Mouse (Mus musculus): ENCODE results near the gene Prrt2.

Prrt2 gene

GRCm38 (mm10) chr7:127003620-127004019 is 17.4 kb downstream of the Prrt2 start:
- DNase-seq (ENCODE audit: low read depth, low spot score), result no peak

- no peak for DNase-seq (ENCODE audit: low read depth, low spot score)
Observed at GRCm38 (mm10) chr7:126999568-126999967, 21.4 kb downstream of the Prrt2 start.

GRCm38 (mm10) chr7:126996449-126996848 is 24.6 kb downstream of the Prrt2 start:
- no peak for DNase-seq (ENCODE audit: low read depth, low spot score)

- no peak for DNase-seq (ENCODE audit: low read depth, low spot score)
Observed at GRCm38 (mm10) chr7:126988816-126989215, 32.2 kb downstream of the Prrt2 start.

GRCm38 (mm10) chr7:126986319-126986718 is 34.7 kb downstream of the Prrt2 start:
- no peak for DNase-seq (ENCODE audit: low read depth, low spot score)

GRCm38 (mm10) chr7:126984667-126985444 is 36.2 kb downstream of the Prrt2 start:
- no peak for DNase-seq (ENCODE audit: low read depth, low spot score)

GRCm38 (mm10) chr7:126983113-126983512 is 37.9 kb downstream of the Prrt2 start:
- no peak for DNase-seq (ENCODE audit: low read depth, low spot score)

- no peak for DNase-seq (ENCODE audit: low read depth, low spot score)
Observed at GRCm38 (mm10) chr7:126982054-126982453, 39.0 kb downstream of the Prrt2 start.

- no peak for DNase-seq (ENCODE audit: low read depth, low spot score)
Observed at GRCm38 (mm10) chr7:126981601-126982000, 39.4 kb downstream of the Prrt2 start.

- DNase-seq (ENCODE audit: low read depth, low spot score), result no peak
Observed at GRCm38 (mm10) chr7:126978841-126979240, 42.2 kb downstream of the Prrt2 start.

- no peak for DNase-seq (ENCODE audit: low read depth, low spot score)
Observed at GRCm38 (mm10) chr7:126976878-126977459, 44.0 kb downstream of the Prrt2 start.

GRCm38 (mm10) chr7:126975950-126976866 is 44.8 kb downstream of the Prrt2 start, which contains the start of gene Cdiptos:
Gene Cdiptos (minus strand): TSS chr7:126976098.
- DNase-seq (ENCODE audit: low read depth, low spot score), result peak; percentile 90

GRCm38 (mm10) chr7:126975893-126975949 is 45.3 kb downstream of the Prrt2 start, which contains the start of gene Cdipt:
Gene Cdipt (plus strand): TSS chr7:126975914.
- no peak for DNase-seq (ENCODE audit: low read depth, low spot score)

- DNase-seq (ENCODE audit: low read depth, low spot score), result no peak
Observed at GRCm38 (mm10) chr7:126975493-126975892, 45.5 kb downstream of the Prrt2 start.
